Mouse (Mus musculus): ENCODE data around the gene Gadd45a.

Gene Gadd45a

GRCm38 (mm10) chr6:66995825-66996224 is 41.4 kb downstream of the Gadd45a start:
- in situ Hi-C loops (cut with MboI; ENCODE audit: low pct_unique_long_range_greater_than_20kb in 1 of 2, low sequenced_read_pairs in 2 of 2, unreplicated experiment in 1 of 2), result no loop called here

DNA sequence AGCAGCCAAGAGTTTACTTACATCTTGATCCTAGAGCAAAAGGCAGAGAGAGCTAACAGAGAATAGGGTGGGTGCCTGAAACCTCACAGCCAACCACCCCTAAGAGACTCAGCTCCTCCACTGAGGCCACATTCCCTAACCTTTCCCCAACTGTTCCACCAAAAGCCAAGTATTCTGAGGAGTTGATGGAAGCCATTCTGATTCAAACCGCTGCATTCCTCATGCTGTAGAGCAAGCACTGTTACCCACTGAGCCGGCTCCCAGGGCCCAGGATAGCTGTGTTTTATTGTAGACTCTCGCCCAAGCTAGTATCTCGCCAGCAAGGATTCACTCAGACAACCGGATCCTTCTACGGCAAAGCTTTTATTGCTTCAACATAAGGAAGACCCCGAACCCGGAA is 42.3 kb downstream of the Gadd45a start:
- in situ Hi-C loops (cut with MboI; ENCODE audit: low pct_unique_long_range_greater_than_20kb in 1 of 2, low sequenced_read_pairs in 2 of 2, unreplicated experiment in 1 of 2), result no loop called here

GRCm38 (mm10) chr6:66992786-66993185 is 44.5 kb downstream of the Gadd45a start:
- in situ Hi-C loops (cut with MboI; ENCODE audit: low pct_unique_long_range_greater_than_20kb in 1 of 2, low sequenced_read_pairs in 2 of 2, unreplicated experiment in 1 of 2), result no loop called here

- in situ Hi-C loops (cut with MboI; ENCODE audit: low pct_unique_long_range_greater_than_20kb in 1 of 2, low sequenced_read_pairs in 2 of 2, unreplicated experiment in 1 of 2), result no loop called here
Observed at GRCm38 (mm10) chr6:66992232-66992631, 45.0 kb downstream of the Gadd45a start.

GRCm38 (mm10) chr6:66989518-66989917 is 47.7 kb downstream of the Gadd45a start:
- in situ Hi-C loops (cut with MboI; ENCODE audit: low pct_unique_long_range_greater_than_20kb in 1 of 2, low sequenced_read_pairs in 2 of 2, unreplicated experiment in 1 of 2), result no loop called here

DNA sequence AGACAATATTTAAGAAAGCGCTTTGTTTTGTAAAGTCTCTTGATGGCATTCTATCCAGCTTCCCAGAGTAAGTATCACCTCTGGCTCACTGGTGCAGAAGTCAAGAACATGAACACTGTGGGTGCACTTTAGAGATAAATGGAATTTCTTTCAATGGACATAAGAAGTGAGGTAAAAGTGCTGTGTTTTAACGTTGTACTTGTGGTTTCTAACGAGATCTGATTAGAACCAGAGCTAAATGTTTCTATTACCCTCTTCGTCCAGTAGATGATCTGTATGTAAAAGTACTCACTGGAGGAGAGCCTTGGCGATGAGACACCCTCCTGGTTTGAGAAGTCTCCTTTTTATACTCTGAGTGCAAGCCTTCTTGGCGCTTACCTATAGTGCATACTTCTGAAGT is 48.2 kb downstream of the Gadd45a start:
- in situ Hi-C loops (cut with MboI; ENCODE audit: low pct_unique_long_range_greater_than_20kb in 1 of 2, low sequenced_read_pairs in 2 of 2, unreplicated experiment in 1 of 2), result no loop called here

DNA sequence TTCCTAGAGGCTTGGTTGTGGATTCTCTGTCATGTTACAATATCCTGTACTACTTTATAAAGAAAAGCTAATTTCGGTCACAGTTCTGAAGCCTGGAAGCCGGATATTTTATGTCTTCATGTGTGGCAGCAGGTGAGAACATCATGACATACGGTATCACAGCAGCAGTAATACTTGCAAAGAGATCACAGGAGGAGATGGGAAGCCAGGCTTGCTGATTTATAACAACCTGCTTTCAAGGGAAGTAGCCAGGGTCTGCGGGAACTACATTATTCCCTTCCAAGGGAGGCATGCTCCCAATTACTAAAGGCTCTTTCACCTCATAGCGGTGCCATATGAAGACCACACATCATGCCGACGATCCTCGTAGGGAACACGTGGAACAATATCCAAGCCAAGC is 48.9 kb downstream of the Gadd45a start:
- in situ Hi-C loops (cut with MboI; ENCODE audit: low pct_unique_long_range_greater_than_20kb in 1 of 2, low sequenced_read_pairs in 2 of 2, unreplicated experiment in 1 of 2), result no loop called here

GRCm38 (mm10) chr6:66987643-66988042 is 49.6 kb downstream of the Gadd45a start:
- in situ Hi-C loops (cut with MboI; ENCODE audit: low pct_unique_long_range_greater_than_20kb in 1 of 2, low sequenced_read_pairs in 2 of 2, unreplicated experiment in 1 of 2), result no loop called here

DNA sequence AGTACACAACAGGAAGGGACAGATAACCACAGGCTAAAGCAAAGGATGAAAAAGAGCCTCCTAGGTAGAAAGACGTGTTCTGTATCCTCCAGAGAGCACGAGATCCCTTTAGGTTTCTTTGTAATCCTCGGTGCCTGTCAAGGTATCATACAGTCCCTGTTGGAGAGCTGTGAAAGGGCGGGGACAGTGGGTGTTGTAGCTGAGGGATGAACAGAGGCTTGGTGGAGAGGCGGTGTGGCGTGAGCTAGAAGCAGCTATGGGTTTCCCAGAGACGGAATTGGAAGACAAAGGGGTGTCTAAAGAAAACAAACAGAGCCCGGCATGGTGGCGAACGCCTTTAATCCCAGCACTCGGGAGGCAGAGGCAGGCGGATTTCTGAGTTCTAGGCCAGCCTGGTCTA is 51.2 kb downstream of the Gadd45a start:
- in situ Hi-C loops (cut with MboI; ENCODE audit: low pct_unique_long_range_greater_than_20kb in 1 of 2, low sequenced_read_pairs in 2 of 2, unreplicated experiment in 1 of 2), result no loop called here

DNA sequence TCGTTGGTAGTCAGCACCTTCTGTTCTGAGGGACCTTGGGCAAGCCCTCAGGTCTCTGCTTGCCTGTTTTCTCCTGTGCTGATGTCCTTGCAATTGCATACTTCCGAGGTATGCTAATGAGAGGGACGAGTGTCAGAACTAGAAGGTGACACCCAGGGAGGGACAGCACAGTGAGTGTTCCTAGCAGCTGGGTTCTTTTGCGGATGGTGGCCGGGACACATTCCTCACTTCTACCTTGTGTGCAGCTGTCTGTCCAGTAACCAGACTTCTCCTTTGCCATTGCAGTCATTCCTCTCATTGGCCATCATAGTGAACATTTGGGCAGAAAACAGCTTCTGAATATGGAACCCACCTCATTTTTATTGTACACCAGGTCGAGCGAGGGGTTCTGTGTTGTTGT is 51.8 kb downstream of the Gadd45a start:
- in situ Hi-C loops (cut with MboI; ENCODE audit: low pct_unique_long_range_greater_than_20kb in 1 of 2, low sequenced_read_pairs in 2 of 2, unreplicated experiment in 1 of 2), result no loop called here

All from mouse embryonic stem cell (cell line).